In the genomic region with DNA sequence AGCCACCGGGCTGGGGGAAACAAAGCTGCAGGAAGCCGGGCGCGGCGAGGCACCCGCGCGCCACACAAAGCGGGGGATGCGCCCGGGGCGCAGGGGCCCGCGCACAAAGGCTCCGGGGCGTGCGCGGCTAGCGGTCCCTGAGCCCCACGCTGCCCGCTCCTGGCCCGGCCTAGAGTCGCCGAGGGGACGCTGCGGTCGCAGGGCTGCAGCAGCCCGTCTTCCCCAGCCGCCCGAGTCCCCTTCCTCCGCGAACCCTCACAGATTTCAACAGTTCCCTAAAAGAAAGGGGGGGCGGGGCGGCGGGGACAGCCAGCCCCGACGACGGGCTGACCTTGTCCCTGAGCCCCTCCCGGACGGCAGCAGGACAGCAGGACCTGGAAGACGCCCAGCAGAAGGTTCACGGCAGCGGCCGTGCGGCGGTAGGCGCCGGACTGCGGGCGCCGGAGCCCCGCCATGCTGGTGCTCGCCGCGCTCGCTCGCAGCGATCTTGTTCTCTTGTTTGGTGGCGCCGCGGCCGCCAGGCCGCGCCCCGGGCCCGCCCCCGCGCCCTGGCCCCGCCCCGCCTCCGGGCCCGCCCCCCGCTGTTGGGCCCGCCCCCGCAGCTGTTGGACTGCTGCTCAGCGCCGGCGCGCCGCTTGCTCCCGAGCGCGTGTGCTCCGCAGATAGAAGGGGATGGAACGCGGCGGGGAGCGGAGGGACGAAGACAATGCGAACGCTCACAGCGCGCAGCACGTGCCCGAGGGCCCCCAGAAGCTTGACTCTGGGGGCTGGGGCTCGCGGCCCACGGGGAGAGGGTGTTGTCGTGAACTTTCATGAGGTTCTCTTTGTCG, we compare ENCODE assay signal across 8 mouse cellular contexts. TPM values are rescaled to one million over a fixed set of nuclear protein-coding genes. Genes with fewer than 3 reads are reported as not detected.
A peak's percentile ranks its signal among the peaks of the same experiment; 100 is the strongest.
DNase-seq lines count a peak whose midpoint lies in the region; ATAC-seq and TF ChIP-seq lines count a peak whose summit lies in the region.

A gene (minus strand): TSS at position 530 of the 830 bp plus-strand sequence.

- WGBS in heart, embryonic 11.5 days (ENCODE audit: insufficient replicate concordance), result under 1% methylated on average over 90 of the region's 100 CpGs
- WGBS in kidney, embryonic 16.5 days, result under 1% methylated on average over 84 of the region's 100 CpGs
- under 1% methylated on average over 94 of the region's 100 CpGs for WGBS in liver, embryonic 11.5 days

- H3K4me1 ChIP-seq in bone marrow macrophage, adult 2 months (ENCODE audit: control insufficient read depth, insufficient read depth, low read length), result peaks cover 15% of the 10 kb centered on the region
- peaks cover 3% of the 10 kb centered on the region; the same call in 1 of the 2 replicates for H3K4me1 ChIP-seq in heart, embryonic 11.5 days (ENCODE audit: control insufficient read depth, insufficient read depth, low read length)
- H3K4me1 ChIP-seq in kidney, embryonic 16.5 days (ENCODE audit: insufficient read depth, low read length), result peaks cover 12% of the 10 kb centered on the region
- peaks cover 42% of the 10 kb centered on the region for H3K4me1 ChIP-seq in liver, embryonic 11.5 days (replicated peaks; ENCODE audit: control insufficient read depth, insufficient read depth, low read length)

- no peaks in the 10 kb centered on the region for H3K36me3 ChIP-seq in heart, embryonic 11.5 days (ENCODE audit: control insufficient read depth, insufficient read depth, low read length)
- no peaks in the 10 kb centered on the region for H3K36me3 ChIP-seq in kidney, embryonic 16.5 days (ENCODE audit: insufficient read depth, low read length)
- H3K36me3 ChIP-seq in liver, embryonic 11.5 days (ENCODE audit: control insufficient read depth, insufficient read depth, low read length), result no peaks in the 10 kb centered on the region
- H3K36me3 ChIP-seq in myocyte (ENCODE audit: control insufficient read depth, insufficient read depth), result peaks cover 4% of the 10 kb centered on the region
- H3K36me3 ChIP-seq in splenic B cell, adult 2 months (ENCODE audit: control insufficient read depth, insufficient read depth, low read length, poor library complexity, severe bottlenecking), result no peaks in the 10 kb centered on the region; the same call in none of the 2 replicates

- peak within 1 kb of the TSS; percentile 98 for H3K4me2 ChIP-seq in heart, embryonic 11.5 days
- peak within 1 kb of the TSS; percentile 96 for H3K4me2 ChIP-seq in kidney, embryonic 16.5 days (replicated peaks; ENCODE audit: low read depth, low read length)
- H3K4me2 ChIP-seq in liver, embryonic 11.5 days, result peak within 1 kb of the TSS; percentile 98
- peak within 1 kb of the TSS; percentile 97 for H3K4me2 ChIP-seq in myocyte (ENCODE audit: low read depth)

- peak within 1 kb of the TSS; percentile 81 for H3K27ac ChIP-seq in bone marrow macrophage, adult 2 months (ENCODE audit: insufficient read depth, low read depth, low read length)
- H3K27ac ChIP-seq in heart, embryonic 11.5 days (ENCODE audit: low read depth, low read length), result peak within 1 kb of the TSS; percentile 90
- peak within 1 kb of the TSS; percentile 92 for H3K27ac ChIP-seq in kidney, embryonic 16.5 days (ENCODE audit: low read length)
- H3K27ac ChIP-seq in liver, embryonic 11.5 days (ENCODE audit: low read depth, low read length), result peak within 1 kb of the TSS; percentile 92

- H3K9ac ChIP-seq in heart, embryonic 11.5 days (ENCODE audit: low read depth, low read length), result peak within 1 kb of the TSS; percentile 86
- peak within 1 kb of the TSS; percentile 90 for H3K9ac ChIP-seq in kidney, embryonic 16.5 days (replicated peaks; ENCODE audit: low read length)
- H3K9ac ChIP-seq in liver, embryonic 11.5 days (ENCODE audit: low read depth, low read length), result peak within 1 kb of the TSS; percentile 93

- H3K4me3 ChIP-seq in bone marrow macrophage, adult 2 months (ENCODE audit: insufficient read depth, low read length), result peak within 1 kb of the TSS; percentile 81
- H3K4me3 ChIP-seq in heart, embryonic 11.5 days (ENCODE audit: low read depth, low read length), result peak within 1 kb of the TSS; percentile 72
- H3K4me3 ChIP-seq in kidney, embryonic 16.5 days (ENCODE audit: low read length), result peak within 1 kb of the TSS; percentile 86
- peak within 1 kb of the TSS; percentile 85 for H3K4me3 ChIP-seq in liver, embryonic 11.5 days (ENCODE audit: low read depth, low read length)
- H3K4me3 ChIP-seq in myocyte, result peak within 1 kb of the TSS; percentile 65

- peak; percentile 48; the same call in 1 of the 2 replicates for TF ChIP-seq POLR2A in bone marrow macrophage, adult 2 months (IDR thresholded peaks at IDR 0.05; ENCODE audit: borderline replicate concordance, low read depth, low read length)
- TF ChIP-seq POLR2A in myocyte (IDR thresholded peaks at IDR 0.05; ENCODE audit: insufficient read length, low read depth), result peak; percentile 83

- H3ac ChIP-seq in myocyte (ENCODE audit: control insufficient read depth, insufficient read length), result peak within 1 kb of the TSS; percentile 69

- no peaks in the 10 kb centered on the region for H3K27me3 ChIP-seq in heart, embryonic 11.5 days (ENCODE audit: control insufficient read depth, insufficient read depth, low read length)
- no peaks in the 10 kb centered on the region for H3K27me3 ChIP-seq in kidney, embryonic 16.5 days (ENCODE audit: insufficient read depth, low read length)
- no peaks in the 10 kb centered on the region for H3K27me3 ChIP-seq in liver, embryonic 11.5 days (replicated peaks; ENCODE audit: control insufficient read depth, insufficient read depth, low read length)
- no peaks in the 10 kb centered on the region for H3K27me3 ChIP-seq in myocyte (ENCODE audit: control insufficient read depth, insufficient read depth, insufficient read length)
- no peaks in the 10 kb centered on the region for H3K27me3 ChIP-seq in splenic B cell, adult 2 months (ENCODE audit: control insufficient read depth, insufficient read depth, low read length, poor library complexity, severe bottlenecking)

- TF ChIP-seq CTCF in bone marrow macrophage, adult 2 months (IDR thresholded peaks at IDR 0.05; ENCODE audit: low read depth, low read length), result no peak

- peak; percentile 90 for DNase-seq in CD4-positive, CD25-positive, alpha-beta regulatory T cell, adult 2 months (ENCODE audit: low read depth, low spot score)
- peak; percentile 89 for DNase-seq in liver, embryonic 11.5 days (ENCODE audit: low spot score)
- peak; percentile 86 for DNase-seq in splenic B cell, adult 2 months (ENCODE audit: low read depth, low spot score)

- H3K9me3 ChIP-seq in heart, embryonic 11.5 days (replicated peaks; ENCODE audit: control insufficient read depth, low read length), result no peaks in the 10 kb centered on the region
- H3K9me3 ChIP-seq in kidney, embryonic 16.5 days (ENCODE audit: low read length), result no peaks in the 10 kb centered on the region
- H3K9me3 ChIP-seq in liver, embryonic 11.5 days (ENCODE audit: control insufficient read depth, low read length), result no peaks in the 10 kb centered on the region

- peaks cover 3% of the 10 kb centered on the region for H3K79me2 ChIP-seq in myocyte (ENCODE audit: control insufficient read depth, insufficient read depth)

- ATAC-seq in erythroblast, adult 5-6 weeks (replicated peaks; ENCODE audit: low FRiP score, poor library complexity, severe bottlenecking), result peak; percentile 58
- peak; percentile 95 for ATAC-seq in heart, embryonic 11.5 days (replicated peaks; ENCODE audit: insufficient number of reproducible peaks, low FRiP score, low TSS enrichment)
- ATAC-seq in kidney, embryonic 16.5 days (ENCODE audit: low FRiP score, low TSS enrichment), result peak; percentile 96
- peak; percentile 87 for ATAC-seq in liver, embryonic 11.5 days (replicated peaks; ENCODE audit: low FRiP score)

TF ChIP-seq in myocyte, 11 proteins besides CTCF, POLR2A, EP300 and RAD21:
- no peak for TF ChIP-seq REST (IDR thresholded peaks at IDR 0.05; ENCODE audit: insufficient read depth, insufficient read length)
- no peak for TF ChIP-seq E2F4 (IDR thresholded peaks at IDR 0.05; ENCODE audit: insufficient read depth)
- no peak for TF ChIP-seq SRF (IDR thresholded peaks at IDR 0.05; ENCODE audit: control insufficient read depth, insufficient read length, low read depth)
- TF ChIP-seq POLR2AphosphoS2 (IDR thresholded peaks at IDR 0.05; ENCODE audit: insufficient read length, low read depth), result peak; percentile 61
- TF ChIP-seq MYOG (IDR thresholded peaks at IDR 0.05; ENCODE audit: control insufficient read depth in 1 of 3, insufficient read depth in 1 of 3, insufficient read length in 2 of 3, low read depth in 2 of 3), result peak in 2 of 3 experiments; percentile 93 to 95
- peak; percentile 13 for TF ChIP-seq MAX (IDR thresholded peaks at IDR 0.05; ENCODE audit: low read depth)
- TF ChIP-seq CEBPB (IDR thresholded peaks at IDR 0.05; ENCODE audit: insufficient read depth, poor library complexity, severe bottlenecking), result no peak
- TF ChIP-seq TCF3 (IDR thresholded peaks at IDR 0.05; ENCODE audit: insufficient read length, low read depth), result no peak
- no peak for TF ChIP-seq TCF12 (IDR thresholded peaks at IDR 0.05; ENCODE audit: insufficient read depth, poor library complexity, severe bottlenecking)
- peak in 2 of 3 experiments; percentile 86 to 90 for TF ChIP-seq MYOD1 (IDR thresholded peaks at IDR 0.05; ENCODE audit: control insufficient read depth in 1 of 3, insufficient read length in 2 of 3, low read depth in 2 of 3)
- TF ChIP-seq USF1 (IDR thresholded peaks at IDR 0.05; ENCODE audit: low read depth), result no peak

RNA-seq across cellular contexts. Expression of the gene that starts here (rescaled TPM):
- polyA plus RNA-seq in bone marrow macrophage, adult 2 months (2012; ENCODE audit: insufficient read depth, insufficient read length, missing spikeins), result 49.9 and 57.5 TPM in 2 replicates
- 753 and 807 TPM in 2 replicates for total RNA-seq in erythroblast, adult 5-6 weeks (2015; ENCODE audit: low replicate concordance)
- 938 and 1,004 TPM in 2 replicates for total RNA-seq in erythroblast, adult 5-6 weeks (2017; ENCODE audit: low replicate concordance)
- 27.8 and 35.0 TPM in 2 replicates for polyA plus RNA-seq in heart, embryonic 11.5 days (2014; fragmentation: Nextera tagmentation; extraction: Ambion mirVana)
- 33.5 and 35.1 TPM in 2 replicates for polyA plus RNA-seq in kidney, embryonic 16.5 days (2015; fragmentation: Nextera tagmentation; extraction: Ambion mirVana)
- polyA plus RNA-seq in liver, embryonic 11.5 days (2014; fragmentation: Nextera tagmentation; extraction: Ambion mirVana), result 35.7 and 37.9 TPM in 2 replicates
- 11.0 TPM for polyA plus RNA-seq in myocyte (2012; fragmentation: generic; extraction: Trizol)

Comparison
In these comparisons a context has a peak if more than half of its experiments do, and no peak if none do; other contexts are left out.
1. Peak in every context shown above with its lines: DNase-seq, ATAC-seq, H3K4me3 ChIP-seq and H3K27ac ChIP-seq.